Comparison of ENCODE assay signal across 8 mouse cellular contexts in genomic region chr3:108840716-108841054, GRCm38 (mm10). TPM values are rescaled to one million over a fixed set of nuclear protein-coding genes. Genes with fewer than 3 reads are reported as not detected.
DNase-seq lines count a peak whose midpoint lies in the region; TF ChIP-seq lines count a peak whose summit lies in the region.
"Had no signal": no experiment of that assay in that cellular context is flagged by ENCODE, and none has a peak within 500 bp of the region (broad histone marks: within the 10 kb centered on the region; RNA-seq: fewer than 3 reads in every experiment).

No protein-coding gene starts in this region.

- TF ChIP-seq RAD21 in MEL (IDR thresholded peaks at IDR 0.05; ENCODE audit: low read depth, low read length): no peak; the same call in 1 of the 2 replicates

- 0 out of 2 replicates have a peak, but pooled peaks cover 4% of the 10 kb centered on the region for H3K36me3 ChIP-seq in E14TG2a.4 (ENCODE audit: insufficient read depth, low read length)
- H3K36me3 ChIP-seq in MEL (ENCODE audit: control insufficient read depth in 1 of 2, insufficient read depth in 2 of 2, low read length in 2 of 2): peaks cover 0 to 28% of the 10 kb centered on the region in 2 experiments; a peak in 2 of 4 replicates
- H3K36me3 ChIP-seq in hindbrain, embryonic 10.5 days: peaks cover 7% of the 10 kb centered on the region; the same call in 1 of the 2 replicates
- H3K36me3 ChIP-seq in midbrain, embryonic 10.5 days: no peaks in the 10 kb centered on the region

- no peak for DNase-seq in MEL (ENCODE audit: low read depth, low spot score)
- no peak for DNase-seq in hindbrain, embryonic 10.5 days (ENCODE audit: low spot score)
- DNase-seq in midbrain, embryonic 10.5 days (ENCODE audit: low spot score): no peak
- DNase-seq in spleen, postnatal 4 days (ENCODE audit: low spot score in 2 of 2): no peak
- no peak for DNase-seq in cerebellum, postnatal 25 days
- DNase-seq in cerebellum, adult 9-11 months: no peak

- H3K9ac ChIP-seq in MEL (ENCODE audit: control insufficient read depth, low read depth, low read length, poor library complexity, severe bottlenecking): no peak overlapping the region

- H3K9me3 ChIP-seq in E14TG2a.4 (ENCODE audit: low read length) (peaks cover 20% of the 10 kb centered on the region), MEL (replicated peaks; ENCODE audit: insufficient read depth, low read length) (no peaks in the 10 kb centered on the region)
- no peaks in the 10 kb centered on the region for H3K9me3 ChIP-seq in hindbrain, embryonic 10.5 days
- no peaks in the 10 kb centered on the region for H3K9me3 ChIP-seq in midbrain, embryonic 10.5 days (replicated peaks)

- peak; percentile 69; the same call in 1 of the 2 replicates for TF ChIP-seq CTCF in E14TG2a.4 (conservative IDR thresholded peaks at IDR 0.05; ENCODE audit: low read length)
- TF ChIP-seq CTCF in MEL (IDR thresholded peaks at IDR 0.05 in 2 of 3, conservative IDR thresholded peaks at IDR 0.05 in 1 of 3; ENCODE audit: control insufficient read depth in 1 of 3, insufficient read depth in 1 of 3, low read depth in 2 of 3, low read length in 3 of 3, poor library complexity in 1 of 3, severe bottlenecking in 1 of 3): peak in 1 of 3 experiments; percentile 85; a peak in 1 of 6 replicates

- peaks cover 25% of the 10 kb centered on the region for H3K79me2 ChIP-seq in MEL (ENCODE audit: control insufficient read depth, insufficient read depth, low read length, poor library complexity)

- H3K4me3 ChIP-seq in E14TG2a.4 (replicated peaks; ENCODE audit: low read length) (no peak overlapping the region), MEL (ENCODE audit: control insufficient read depth in 1 of 2, insufficient read depth in 1 of 2, low read depth in 2 of 2, low read length in 2 of 2) (no peak overlapping the region)
- peak overlapping the region; percentile 81 for H3K4me3 ChIP-seq in hindbrain, embryonic 10.5 days
- H3K4me3 ChIP-seq in midbrain, embryonic 10.5 days: peak overlapping the region; percentile 82

- H3K27me3 ChIP-seq in E14TG2a.4 (ENCODE audit: insufficient read depth, low read length): no peaks in the 10 kb centered on the region
- peaks cover 4 to 10% of the 10 kb centered on the region in 2 experiments; a peak in 3 of 4 replicates for H3K27me3 ChIP-seq in MEL (ENCODE audit: control insufficient read depth in 1 of 2, insufficient read depth in 2 of 2, low read length in 2 of 2)
- no peaks in the 10 kb centered on the region for H3K27me3 ChIP-seq in hindbrain, embryonic 10.5 days (ENCODE audit: insufficient read depth, poor library complexity, severe bottlenecking)
- H3K27me3 ChIP-seq in midbrain, embryonic 10.5 days (ENCODE audit: low read depth, poor library complexity, severe bottlenecking): no peaks in the 10 kb centered on the region

- WGBS in hindbrain, embryonic 10.5 days: 54% methylated on average over 4 of the region's 4 CpGs
- 54% methylated on average over 4 of the region's 4 CpGs for WGBS in midbrain, embryonic 10.5 days

- peaks cover 7% of the 10 kb centered on the region for H3K4me1 ChIP-seq in E14TG2a.4 (replicated peaks; ENCODE audit: low read depth, low read length)
- H3K4me1 ChIP-seq in MEL (ENCODE audit: control insufficient read depth in 1 of 2, insufficient read depth in 2 of 2, low read length in 2 of 2): peaks cover 14 to 17% of the 10 kb centered on the region in 2 experiments
- H3K4me1 ChIP-seq in hindbrain, embryonic 10.5 days (replicated peaks): peaks cover 14% of the 10 kb centered on the region
- peaks cover 13% of the 10 kb centered on the region for H3K4me1 ChIP-seq in midbrain, embryonic 10.5 days

- TF ChIP-seq EP300 in MEL (IDR thresholded peaks at IDR 0.05; ENCODE audit: low read depth in 1 of 2, low read length in 2 of 2): no peak

- no peak for TF ChIP-seq POLR2A in MEL (IDR thresholded peaks at IDR 0.05; ENCODE audit: control insufficient read depth in 1 of 2, insufficient read depth in 1 of 2, low read depth in 1 of 2, low read length in 2 of 2, poor library complexity in 1 of 2)

- H3K27ac ChIP-seq in MEL (ENCODE audit: control insufficient read depth, low read depth, low read length): no peak overlapping the region
- H3K27ac ChIP-seq in hindbrain, embryonic 10.5 days: no peak overlapping the region
- no peak overlapping the region for H3K27ac ChIP-seq in midbrain, embryonic 10.5 days (replicated peaks)

TF ChIP-seq in MEL, 35 proteins besides CTCF, POLR2A, EP300 and RAD21:
- TF ChIP-seq ELF1 (IDR thresholded peaks at IDR 0.05; ENCODE audit: low read depth, low read length): 0 out of 2 replicates have a peak, but pooled peaks have one; percentile 3
- TF ChIP-seq ZNF384 (IDR thresholded peaks at IDR 0.05; ENCODE audit: low read depth, low read length): peak; percentile 4; the same call in 1 of the 2 replicates
- TF ChIP-seq RCOR1 (IDR thresholded peaks at IDR 0.05; ENCODE audit: low read depth, low read length): no peak
TF ChIP-seq in MEL: peak in this region for 2.

RNA-seq across cellular contexts. Expression of gene Stxbp3, which starts 0.4 kb away (rescaled TPM):
- 19.2 and 32.2 TPM in 2 replicates for total RNA-seq in MEL (2012; rRNA removed)
- polyA plus RNA-seq in MEL (2012; ENCODE audit: insufficient read depth in 1 of 2, insufficient read length in 2 of 2, low read depth in 1 of 2, low replicate concordance in 2 of 2, missing spikeins in 1 of 2): 10 to 100 TPM in 1 of 2 experiments, not detected in 1; 15.9 TPM
- 18.9 and 26.1 TPM in 2 replicates for polyA plus RNA-seq in hindbrain, embryonic 10.5 days (2016; fragmentation: Nextera tagmentation; extraction: Ambion mirVana)
- 24.1 and 26.7 TPM in 2 replicates for polyA plus RNA-seq in midbrain, embryonic 10.5 days (2016; fragmentation: Nextera tagmentation; extraction: Ambion mirVana)

RNA-seq across cellular contexts. Expression of gene Fndc7, which starts 49.1 kb away (rescaled TPM):
- 0.10 TPM in 1 of 2 replicates, not detected in the other for total RNA-seq in MEL (2012; rRNA removed)
- polyA plus RNA-seq in MEL (2012; ENCODE audit: insufficient read depth in 1 of 2, insufficient read length in 2 of 2, low read depth in 1 of 2, low replicate concordance in 2 of 2, missing spikeins in 1 of 2): under 1 TPM in 1 of 2 experiments, not detected in 1; 0.13 TPM
- polyA plus RNA-seq in hindbrain, embryonic 10.5 days (2016; fragmentation: Nextera tagmentation; extraction: Ambion mirVana): 0.05 TPM in 1 of 2 replicates, not detected in the other
- 0.06 TPM in 1 of 2 replicates, not detected in the other for polyA plus RNA-seq in midbrain, embryonic 10.5 days (2016; fragmentation: Nextera tagmentation; extraction: Ambion mirVana)
- total RNA-seq: gastrocnemius, adult 18-20 months had no signal

Comparison
In these comparisons a context has a peak if more than half of its experiments do, and no peak if none do; other contexts are left out.
1. H3K4me3 ChIP-seq: peak in hindbrain, embryonic 10.5 days (single experiment) and midbrain, embryonic 10.5 days (single experiment); none in E14TG2a.4 (single experiment) and MEL (0 of 2).